Mouse (Mus musculus) ovary, postnatal 10 days (tissue): ENCODE data around the gene Lgals9.

Source experiments
- DNase-seq: peaks from one replicate; pipeline ENCODE4 v3.0.0; 2022; ENCODE audit warnings: low spot score

Gene Lgals9

DNA sequence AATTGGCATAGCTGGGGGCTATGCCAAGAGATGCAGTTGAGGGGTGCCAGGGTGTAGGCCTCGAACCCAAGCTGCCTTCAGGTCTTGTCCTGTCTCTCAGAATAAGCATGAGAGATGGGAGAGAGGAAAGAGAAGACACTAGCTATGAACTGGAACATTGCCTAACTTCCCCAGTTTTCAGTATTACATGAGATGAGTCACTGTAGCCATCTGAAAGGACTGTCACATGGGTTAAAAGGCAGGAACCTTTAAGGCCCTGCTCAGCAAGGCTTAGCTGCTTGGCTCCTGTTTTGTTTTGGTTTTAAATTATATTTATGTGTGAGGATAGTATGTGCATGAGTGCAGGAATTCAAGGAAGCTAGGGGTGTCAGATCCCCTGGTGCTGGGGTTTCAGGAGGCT, 68.3 kb downstream of the Lgals9 start:
- no peak for DNase-seq

DNA sequence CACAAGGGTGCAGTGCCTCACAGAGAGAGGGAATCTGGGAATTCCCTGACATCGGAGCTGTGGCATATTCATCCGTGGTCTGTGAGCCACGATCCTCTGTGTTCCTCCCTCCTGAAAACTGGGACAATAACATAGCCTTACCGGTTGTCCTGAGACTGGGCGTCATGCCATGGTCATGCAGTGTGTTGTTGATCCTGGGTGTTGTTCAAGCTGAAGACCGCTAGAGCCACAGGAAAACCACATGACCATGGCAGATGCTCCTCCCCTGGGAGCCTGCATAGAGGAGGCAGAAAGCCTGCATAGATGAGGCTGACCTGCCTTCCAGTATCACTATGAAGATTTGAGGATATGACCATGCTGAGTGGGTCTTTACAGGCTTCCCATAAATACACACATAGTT, 69.3 kb downstream of the Lgals9 start:
- DNase-seq, result no peak
